Mouse (Mus musculus) midbrain, postnatal 0 days (tissue): ENCODE measurements around the gene Ankrd23. TPM values are rescaled to one million over a fixed set of nuclear protein-coding genes. Genes with fewer than 3 reads are reported as not detected.
A peak's percentile ranks its signal among the peaks of the same experiment; 100 is the strongest.

ENCODE experiments used
- ATAC-seq: fragments of 200-750 bp; cut with Nextera tagmentation; 2 replicates; pipeline ENCODE4 v1.8.0; 2017; ENCODE audit warnings: moderate number of reproducible peaks, mild to moderate bottlenecking, moderate TSS enrichment, moderate library complexity; ENCODE audit not compliant: low FRiP score
- DNase-seq: peaks from one replicate; pipeline ENCODE4 v3.0.0-alpha.2; 2015; ENCODE audit warnings: low spot score
- H3K27ac ChIP-seq: fragments of 300-500 bp; sonication (generic); 2 replicates; pipeline ENCODE4 v1.5.1; 2014; ENCODE audit warnings: low read depth, mild to moderate bottlenecking, low read length, mixed read lengths
- H3K27me3 ChIP-seq: fragments of 300-500 bp; sonication (generic); 2 replicates; pipeline ENCODE4 v1.6.1; 2014; ENCODE audit warnings: low read length, control low read depth, mixed read lengths; ENCODE audit not compliant: insufficient read depth
- H3K36me3 ChIP-seq: fragments of 300-500 bp; sonication (generic); 2 replicates; pipeline ENCODE4 v1.6.1; 2014; ENCODE audit warnings: low read length, control low read depth, mixed read lengths; ENCODE audit not compliant: insufficient read depth
- H3K4me1 ChIP-seq: fragments of 300-500 bp; sonication (generic); 2 replicates; pipeline ENCODE4 v1.6.1; 2014; ENCODE audit warnings: mild to moderate bottlenecking, control low read depth, antibody characterized with exemption, low read length, mixed read lengths; ENCODE audit not compliant: insufficient read depth
- H3K4me2 ChIP-seq: fragments of 300-500 bp; sonication (generic); 2 replicates; pipeline ENCODE4 v1.6.1; 2014; ENCODE audit warnings: low read depth, mild to moderate bottlenecking, low read length, mixed read lengths; ENCODE audit not compliant: poor library complexity, severe bottlenecking
- H3K4me3 ChIP-seq: fragments of 300-500 bp; sonication (generic); 2 replicates; pipeline ENCODE4 v1.5.1; 2014; ENCODE audit warnings: low read depth, mild to moderate bottlenecking, low read length, moderate library complexity
- H3K9ac ChIP-seq: fragments of 300-500 bp; sonication (generic); replicated peaks from 2 replicates; pipeline ENCODE4 v1.6.1; 2014; ENCODE audit warnings: mild to moderate bottlenecking, low read length, moderate library complexity, mixed read lengths; ENCODE audit not compliant: poor library complexity, severe bottlenecking
- H3K9me3 ChIP-seq: fragments of 300-500 bp; sonication (generic); 2 replicates; pipeline ENCODE4 v1.6.1; 2016; ENCODE audit warnings: low read length, control low read depth
- CTCF ChIP-seq: IDR thresholded peaks from 2 replicates; pipeline ENCODE4 v1.5.1; 2016; ENCODE audit warnings: antibody characterized with exemption, mild to moderate bottlenecking
- WGBS: fragments of 180-500 bp; shearing (Covaris S2); extraction: QIAGEN DNeasy Blood & Tissue Kit; methylation state at CpG from one replicate; pipeline ENCODE4 v1.1.7; 2014; 5-methylcytosine and 5-hydroxymethylcytosine counted together
- polyA plus RNA-seq: library from polyadenylated mRNA; unstranded; fragments of >200 nt; fragmentation: Nextera tagmentation; extraction: Ambion mirVana; gene quantifications from 2 replicates; pipeline ENCODE4 v1.2.1, GENCODE M21; 2015
- total RNA-seq: library from RNA; depleted of rRNA; stranded (reverse); fragments of >200 nt; gene quantifications from 2 replicates; pipeline ENCODE4 v1.2.3, GENCODE M21; 2014

Ankrd23 gene
- total and polyA plus RNA-seq, 2 experiments from 2014 or later: 11.6 to 14.8 TPM

DNA sequence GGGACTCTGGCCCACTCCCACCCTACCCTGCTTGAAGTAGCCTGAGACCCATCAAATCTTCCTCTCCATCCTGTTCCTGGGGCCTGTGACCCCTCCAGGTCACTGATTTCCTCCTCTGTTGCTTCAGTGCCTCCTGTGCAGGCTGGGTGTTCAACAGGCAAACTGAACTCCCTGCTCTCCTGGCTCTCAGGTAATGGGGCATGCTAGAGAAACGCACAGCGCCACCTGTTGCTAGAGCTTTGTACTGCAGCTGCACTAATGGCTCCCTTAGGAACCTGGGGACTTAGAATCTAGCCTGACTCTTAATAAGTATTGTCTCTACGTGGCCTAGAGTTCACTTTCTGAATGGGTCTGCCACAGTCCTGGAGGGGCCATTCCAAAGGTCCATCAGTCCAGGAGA, 35.4 kb downstream of the Ankrd23 start:
- ATAC-seq (peak; percentile 59; the same call in 1 of the 2 replicates), DNase-seq (peak; percentile 81)
- Histone ChIP-seq H3K4me1 (no peaks in the 10 kb centered on the region), H3K9ac (no peak overlapping the region), H3K4me2 (no peak overlapping the region), H3K27ac (no peak overlapping the region), H3K36me3 (peaks cover 30% of the 10 kb centered on the region), H3K9me3 (no peaks in the 10 kb centered on the region), H3K27me3 (no peaks in the 10 kb centered on the region), H3K4me3 (no peak overlapping the region)
- WGBS: 4% methylated on average over 3 of the region's 3 CpGs
- TF ChIP-seq CTCF: peak; percentile 92

DNA sequence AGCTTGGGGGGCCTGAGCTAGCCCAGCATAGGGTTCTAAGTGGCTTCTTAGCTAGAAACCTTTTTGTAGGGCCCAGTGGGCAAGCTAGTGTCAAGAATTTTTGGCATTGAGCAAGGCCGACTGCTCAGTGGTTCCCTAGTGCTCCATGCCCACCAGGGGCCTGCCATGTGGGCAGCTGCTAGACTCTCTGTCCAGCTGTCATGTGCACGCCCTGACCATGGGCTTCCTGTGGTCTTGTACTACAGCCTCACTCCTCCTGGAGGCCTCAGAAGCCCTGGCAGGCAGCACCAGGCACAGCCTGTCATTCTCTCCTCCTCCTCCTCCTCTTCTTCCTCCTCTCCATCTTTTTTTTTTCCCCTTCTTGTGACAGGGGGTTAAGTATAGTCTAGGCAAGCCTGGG, 39.4 kb downstream of the Ankrd23 start:
- Histone ChIP-seq H3K36me3 (peaks cover 24% of the 10 kb centered on the region), H3K4me3 (no peak overlapping the region), H3K4me2 (no peak overlapping the region), H3K27ac (no peak overlapping the region), H3K4me1 (no peaks in the 10 kb centered on the region), H3K9ac (no peak overlapping the region), H3K27me3 (no peaks in the 10 kb centered on the region), H3K9me3 (no peaks in the 10 kb centered on the region)
- ATAC-seq (no peak), DNase-seq (no peak)
- no peak for TF ChIP-seq CTCF
- WGBS: 73% methylated on average over 2 of the region's 2 CpGs

DNA sequence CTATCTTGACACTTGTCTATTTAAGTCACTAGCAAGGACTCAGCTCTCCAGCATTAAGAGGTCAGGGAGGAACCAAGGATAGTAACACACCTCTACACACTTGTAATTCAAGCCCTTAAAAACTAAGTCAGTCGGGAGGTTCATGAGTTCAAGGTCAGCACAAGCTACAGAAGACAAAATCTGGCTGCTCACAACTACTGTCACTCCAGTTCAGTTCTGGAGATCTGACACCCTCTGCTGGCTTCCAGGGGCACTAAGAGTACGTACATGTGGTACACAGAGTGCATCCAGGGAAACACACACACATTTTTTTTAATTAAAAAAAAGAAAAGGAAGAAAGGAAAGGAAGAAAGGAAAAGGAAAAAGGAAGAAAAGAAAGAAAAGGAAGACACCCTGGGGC, 40.0 kb downstream of the Ankrd23 start:
- Histone ChIP-seq H3K9ac (no peak overlapping the region), H3K4me2 (no peak overlapping the region), H3K4me1 (no peaks in the 10 kb centered on the region), H3K27ac (no peak overlapping the region), H3K27me3 (no peaks in the 10 kb centered on the region), H3K36me3 (peaks cover 24% of the 10 kb centered on the region), H3K9me3 (no peaks in the 10 kb centered on the region), H3K4me3 (no peak overlapping the region)
- peak; percentile 71 for DNase-seq
- TF ChIP-seq CTCF: peak; percentile 72
- no peak for ATAC-seq
- 62% methylated on average over 2 of the region's 2 CpGs for WGBS

DNA sequence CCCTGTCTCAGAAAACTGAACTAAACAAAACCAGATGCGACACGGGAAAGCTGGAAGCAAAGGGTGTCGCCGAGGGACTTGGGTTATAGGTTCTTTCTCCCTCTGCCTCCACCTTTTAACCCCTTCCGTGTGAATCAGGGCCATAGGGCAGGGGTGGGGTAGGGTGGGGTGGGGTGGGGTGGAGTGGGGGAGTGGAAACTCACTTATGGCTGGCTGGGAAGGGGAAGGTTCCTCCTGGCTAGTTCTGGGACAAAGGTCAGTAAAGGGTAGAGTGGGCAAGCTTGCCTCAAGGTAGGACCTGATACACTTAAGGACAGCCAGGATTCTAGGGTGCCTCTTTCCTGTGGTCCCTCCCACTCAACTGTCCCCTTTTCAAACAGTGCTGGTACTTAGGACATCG, 43.4 kb downstream of the Ankrd23 start:
- DNase-seq (no peak), ATAC-seq (no peak)
- no peak overlapping the region for H3K4me2 ChIP-seq
- H3K36me3 ChIP-seq: peaks cover 2% of the 10 kb centered on the region
- no peaks in the 10 kb centered on the region for H3K27me3 ChIP-seq
- no peak overlapping the region for H3K4me3 ChIP-seq
- H3K9ac ChIP-seq: no peak overlapping the region
- H3K27ac ChIP-seq: no peak overlapping the region
- TF ChIP-seq CTCF: no peak
- no peaks in the 10 kb centered on the region for H3K9me3 ChIP-seq
- WGBS: 83% methylated on average over 6 of the region's 6 CpGs
- no peaks in the 10 kb centered on the region for H3K4me1 ChIP-seq

DNA sequence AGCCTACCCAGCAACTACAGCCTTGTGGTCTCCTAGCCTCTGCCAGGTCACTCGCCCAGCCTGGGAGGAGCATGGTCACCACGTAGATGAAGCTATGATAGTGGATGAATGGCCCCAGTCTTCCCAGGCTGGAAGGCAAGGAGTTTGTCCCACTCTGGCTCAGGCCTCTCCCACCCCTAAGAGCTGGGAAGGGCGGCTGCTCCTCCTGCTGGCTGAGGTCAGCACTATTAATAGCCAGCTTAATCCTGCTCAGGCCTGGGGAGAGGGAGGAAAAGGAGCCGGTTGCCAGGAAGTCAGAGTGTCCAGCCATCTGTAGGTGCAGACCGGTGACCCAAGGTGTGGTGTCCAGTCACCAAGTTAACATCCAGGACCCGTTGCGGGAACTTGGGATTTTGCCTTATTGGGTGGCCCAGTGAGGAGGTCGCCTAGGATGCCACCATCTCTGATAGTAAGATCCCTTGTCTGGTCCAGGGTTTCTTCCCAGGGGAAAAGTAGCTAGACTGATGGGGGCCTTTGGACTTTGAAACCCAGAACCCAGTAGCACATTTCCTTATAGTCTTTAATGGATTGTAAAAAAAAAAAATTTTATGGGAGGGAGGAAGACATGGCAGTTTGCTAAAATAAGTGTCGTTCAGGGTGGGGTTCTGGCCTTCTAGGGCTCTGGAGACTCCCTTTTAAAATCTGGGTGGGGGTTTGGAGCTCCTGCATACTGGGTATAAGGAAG, 44.1 kb downstream of the Ankrd23 start:
- no peak overlapping the region for H3K27ac ChIP-seq
- peak; percentile 67 for TF ChIP-seq CTCF
- H3K4me1 ChIP-seq: no peaks in the 10 kb centered on the region
- H3K4me3 ChIP-seq: no peak overlapping the region
- H3K27me3 ChIP-seq: no peaks in the 10 kb centered on the region
- H3K9me3 ChIP-seq: no peaks in the 10 kb centered on the region
- 46% methylated on average over 9 of the region's 9 CpGs for WGBS
- no peak overlapping the region for H3K9ac ChIP-seq
- ATAC-seq (peak; percentile 58; the same call in 1 of the 2 replicates), DNase-seq (peak; percentile 59)
- no peaks in the 10 kb centered on the region for H3K36me3 ChIP-seq
- no peak overlapping the region for H3K4me2 ChIP-seq

DNA sequence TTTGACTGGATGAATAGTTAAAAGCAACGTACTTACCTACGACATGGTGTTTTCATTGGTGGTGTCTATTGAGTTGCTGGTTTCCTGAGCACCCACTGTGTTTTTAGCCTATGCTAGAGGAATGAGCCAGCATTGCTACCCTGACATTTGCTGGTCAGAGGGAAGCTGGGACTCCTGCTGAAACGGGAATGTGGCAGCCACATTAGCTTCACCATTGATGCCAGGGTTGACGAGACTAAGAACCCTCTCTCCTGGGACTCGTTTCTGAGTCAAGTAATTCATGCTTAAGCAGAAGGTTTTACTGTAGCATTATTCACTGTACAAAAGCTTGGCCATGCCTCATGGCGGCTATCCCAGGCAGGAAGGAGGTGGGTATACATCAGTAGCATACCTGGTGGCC, 47.0 kb downstream of the Ankrd23 start:
- Histone ChIP-seq H3K27me3 (no peaks in the 10 kb centered on the region), H3K27ac (no peak overlapping the region), H3K9me3 (no peaks in the 10 kb centered on the region), H3K4me2 (no peak overlapping the region), H3K9ac (no peak overlapping the region), H3K4me1 (no peaks in the 10 kb centered on the region), H3K4me3 (no peak overlapping the region), H3K36me3 (no peaks in the 10 kb centered on the region)
- no peak for TF ChIP-seq CTCF
- 64% methylated on average over 6 of the region's 6 CpGs for WGBS
- ATAC-seq (no peak), DNase-seq (no peak)
